Mouse (Mus musculus) lung, postnatal 0 days (tissue): ENCODE measurements around the gene Npepps.

Source experiments
- CTCF ChIP-seq: IDR thresholded peaks from 2 replicates; pipeline ENCODE4 v1.5.1; 2016; ENCODE audit warnings: antibody characterized with exemption, mild to moderate bottlenecking
- EP300 ChIP-seq: IDR thresholded peaks from 2 replicates; pipeline ENCODE4 v1.6.1; 2016; ENCODE audit warnings: antibody characterized with exemption, mild to moderate bottlenecking, control low read depth

- TF ChIP-seq CTCF = no peak
- no peak for TF ChIP-seq EP300
These were observed 4.4 kb downstream of the Npepps start for GRCm38 (mm10) chr11:97276019-97276418.
